Mouse (Mus musculus): ENCODE measurements around the gene Ppt2.

Gene Ppt2

DNA sequence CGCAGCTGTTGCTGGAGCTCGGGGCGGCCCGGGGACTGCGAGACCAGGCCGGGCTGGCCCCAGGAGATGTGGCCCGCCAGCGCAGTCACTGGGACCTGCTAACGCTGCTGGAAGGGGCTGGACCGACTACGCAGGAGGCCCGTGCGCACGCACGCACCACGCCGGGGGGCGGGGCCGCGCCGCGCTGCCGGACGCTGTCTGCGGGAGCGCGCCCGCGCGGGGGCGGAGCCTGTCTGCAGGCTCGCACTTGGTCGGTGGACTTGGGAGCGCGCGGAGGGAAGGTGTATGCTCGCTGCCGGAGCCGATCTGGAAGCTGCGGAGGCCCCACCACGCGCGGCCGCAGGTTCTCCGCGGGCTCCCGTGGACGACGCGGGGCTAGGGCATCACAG lies 40.9 kb downstream of the Ppt2 start:
- peak; percentile 95 for DNase-seq (ENCODE audit: low spot score)

DNA sequence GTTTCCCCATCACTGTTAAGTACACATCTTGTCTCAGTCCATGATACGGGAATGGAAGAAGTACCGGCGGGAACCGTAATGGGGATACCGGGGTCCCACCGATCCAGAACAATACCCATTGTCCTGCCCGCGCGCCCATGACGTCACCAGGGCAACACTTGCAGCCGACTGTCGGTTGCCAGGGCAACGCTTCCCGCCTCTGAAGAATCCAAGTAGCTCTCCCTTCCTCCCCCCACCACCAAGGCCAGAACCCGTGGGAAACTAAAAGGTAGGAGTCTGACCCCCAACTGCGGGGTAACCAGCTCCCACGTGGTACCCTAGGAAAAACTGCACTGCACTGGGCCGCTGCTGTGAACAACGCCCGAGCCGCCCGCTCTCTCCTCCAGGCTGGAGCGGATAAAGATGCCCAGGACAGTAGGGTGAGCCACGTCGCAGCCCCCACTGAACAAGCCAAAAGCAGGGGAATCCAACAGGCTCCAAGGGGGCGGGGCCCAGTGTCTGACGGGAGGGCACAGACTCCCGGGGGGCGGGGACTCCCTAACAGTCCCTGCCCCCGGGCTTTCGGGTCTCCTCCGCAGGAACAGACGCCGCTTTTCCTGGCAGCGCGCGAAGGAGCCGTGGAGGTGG lies 41.4 kb downstream of the Ppt2 start:
- peak; percentile 92 for DNase-seq (ENCODE audit: low spot score)

DNA sequence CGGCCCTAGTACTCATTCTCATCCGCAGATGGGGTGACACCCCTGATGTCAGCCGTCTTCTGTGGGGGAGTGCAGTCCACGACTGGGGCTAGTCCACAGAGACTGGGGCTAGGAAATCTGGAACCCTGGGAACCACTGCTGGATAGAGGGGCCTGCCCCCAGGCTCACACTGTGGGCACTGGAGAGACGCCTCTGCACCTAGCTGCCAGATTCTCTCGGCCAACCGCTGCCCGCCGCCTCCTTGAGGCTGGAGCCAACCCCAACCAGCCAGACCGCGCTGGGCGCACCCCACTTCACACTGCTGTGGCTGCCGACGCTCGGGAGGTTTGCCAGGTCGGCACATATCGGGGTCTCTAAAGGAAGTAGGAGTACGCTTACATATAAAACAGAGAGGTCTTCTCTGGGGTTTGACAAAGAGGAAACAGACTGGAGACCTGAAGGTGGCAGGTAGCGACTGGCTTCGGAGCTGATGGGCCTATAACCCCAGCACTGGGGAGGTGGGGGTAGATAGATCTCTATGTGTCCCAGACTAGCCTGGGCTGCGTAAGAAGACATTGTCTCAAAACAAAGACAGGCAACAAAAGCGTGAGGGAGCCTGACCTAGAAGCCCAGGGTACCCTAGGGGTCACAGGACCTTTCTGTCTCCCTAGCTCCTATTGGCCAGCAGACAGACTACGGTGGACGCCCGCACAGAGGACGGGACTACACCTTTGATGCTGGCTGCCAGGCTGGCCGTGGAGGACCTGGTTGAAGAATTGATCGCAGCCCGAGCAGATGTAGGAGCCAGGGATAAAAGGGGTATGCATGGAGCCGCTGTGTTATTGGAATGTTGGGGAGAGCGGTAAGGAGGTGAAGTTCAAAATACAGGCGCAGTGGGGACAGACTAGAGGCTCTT lies 42.2 kb downstream of the Ppt2 start:
- DNase-seq (ENCODE audit: low spot score): no peak

GRCm38 (mm10) chr17:34585121-34585520 lies 43.2 kb downstream of the Ppt2 start:
- DNase-seq (ENCODE audit: low spot score): no peak

DNA sequence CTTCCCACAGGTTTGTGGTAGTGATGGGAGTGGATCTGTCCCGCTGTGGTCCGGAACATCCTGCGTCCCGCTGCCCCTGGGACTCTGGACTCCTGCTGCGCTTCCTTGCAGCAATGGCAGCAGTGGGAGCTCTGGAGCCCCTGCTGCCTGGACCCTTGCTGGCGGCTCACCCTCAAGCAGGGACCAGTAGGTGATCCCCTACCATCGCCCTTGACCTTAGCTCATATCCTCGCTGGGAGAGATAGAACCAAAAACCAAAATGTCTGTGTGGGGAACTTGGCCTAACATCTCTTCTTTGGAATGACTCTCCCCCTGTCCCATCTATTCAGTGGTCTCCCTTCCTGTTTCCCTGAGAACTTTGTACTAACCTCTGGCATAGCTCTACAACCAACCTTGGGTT lies 44.5 kb downstream of the Ppt2 start:
- DNase-seq (ENCODE audit: low spot score): no peak

- no peak for DNase-seq (ENCODE audit: low spot score)
Observed at GRCm38 (mm10) chr17:34583397-34583796, 44.9 kb downstream of the Ppt2 start.

GRCm38 (mm10) chr17:34582528-34582927 lies 45.8 kb downstream of the Ppt2 start:
- no peak for DNase-seq (ENCODE audit: low spot score)

- no peak for DNase-seq (ENCODE audit: low spot score)
Observed at GRCm38 (mm10) chr17:34578070-34578469, 50.2 kb downstream of the Ppt2 start.

DNA sequence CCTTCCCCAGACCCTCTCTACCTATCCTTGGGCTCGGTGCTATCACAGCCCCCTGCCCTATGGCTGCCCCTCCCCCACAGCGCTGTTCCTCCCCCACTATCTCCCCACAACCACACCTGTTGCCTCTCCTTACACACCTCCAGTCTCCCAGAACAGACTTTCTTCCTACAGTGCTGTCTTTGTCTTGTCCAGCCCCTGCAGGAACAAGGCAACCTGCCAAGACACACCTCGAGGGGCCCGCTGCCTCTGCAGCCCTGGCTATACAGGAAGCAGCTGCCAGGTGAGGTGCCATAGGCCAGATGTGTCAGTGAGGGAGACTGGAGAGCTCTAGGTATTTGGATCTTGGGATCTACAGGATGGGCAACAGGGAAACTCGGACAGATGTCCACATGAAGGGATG lies 51.7 kb downstream of the Ppt2 start:
- DNase-seq (ENCODE audit: low spot score): no peak

- no peak for DNase-seq (ENCODE audit: low spot score)
Observed at GRCm38 (mm10) chr17:34572361-34572760, 55.9 kb downstream of the Ppt2 start.

DNA sequence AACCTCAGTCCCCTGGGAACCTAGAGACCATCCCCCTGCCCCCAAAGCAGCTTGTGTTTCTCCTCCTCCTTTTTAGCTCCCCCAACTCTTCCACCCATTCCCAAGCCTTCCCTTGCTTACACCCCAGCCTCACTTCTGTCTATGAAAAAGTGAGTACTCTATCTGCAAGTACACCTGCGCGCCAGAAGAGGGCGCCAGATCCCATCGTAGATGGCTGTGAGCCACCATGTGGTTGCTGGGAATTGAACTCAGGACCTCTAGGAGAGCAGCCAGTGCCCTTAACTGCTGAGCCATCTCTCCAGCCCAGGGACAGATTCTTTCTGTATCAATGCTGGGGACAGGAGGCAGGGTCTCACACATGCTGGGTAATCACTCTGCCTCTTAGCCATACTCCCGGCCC lies 56.4 kb downstream of the Ppt2 start:
- DNase-seq (ENCODE audit: low spot score): no peak

DNA sequence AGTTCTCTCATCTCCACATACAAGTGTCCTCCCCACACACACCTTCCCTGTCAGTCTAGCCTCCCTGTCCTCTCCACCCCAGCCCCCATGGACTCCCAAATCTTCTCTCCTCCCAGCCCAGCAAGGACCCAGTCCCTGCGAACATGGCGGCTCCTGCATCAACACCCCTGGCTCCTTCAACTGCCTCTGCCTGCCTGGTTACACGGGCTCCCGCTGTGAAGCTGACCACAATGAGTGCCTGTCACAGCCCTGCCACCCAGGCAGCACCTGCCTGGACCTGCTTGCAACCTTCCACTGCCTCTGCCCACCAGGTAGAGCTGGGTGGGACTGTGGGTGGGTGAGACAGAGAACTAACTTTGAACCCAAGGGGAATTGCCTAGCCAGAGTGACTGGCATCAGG lies 58.4 kb downstream of the Ppt2 start:
- DNase-seq (ENCODE audit: low spot score): no peak

DNA sequence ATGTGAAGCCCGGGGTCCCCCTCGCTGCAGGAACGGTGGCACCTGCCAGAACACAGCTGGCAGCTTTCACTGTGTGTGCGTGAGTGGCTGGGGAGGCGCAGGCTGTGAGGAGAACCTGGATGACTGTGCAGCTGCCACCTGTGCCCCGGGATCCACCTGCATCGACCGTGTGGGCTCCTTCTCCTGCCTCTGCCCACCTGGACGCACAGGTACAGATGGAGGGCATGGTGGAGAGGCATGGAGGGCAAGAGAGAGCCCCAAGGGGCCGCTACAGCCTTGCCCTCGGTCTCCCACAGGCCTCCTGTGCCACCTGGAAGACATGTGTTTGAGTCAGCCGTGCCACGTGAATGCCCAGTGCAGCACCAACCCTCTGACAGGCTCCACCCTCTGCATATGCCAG lies 59.9 kb downstream of the Ppt2 start:
- no peak for DNase-seq (ENCODE audit: low spot score)

DNA sequence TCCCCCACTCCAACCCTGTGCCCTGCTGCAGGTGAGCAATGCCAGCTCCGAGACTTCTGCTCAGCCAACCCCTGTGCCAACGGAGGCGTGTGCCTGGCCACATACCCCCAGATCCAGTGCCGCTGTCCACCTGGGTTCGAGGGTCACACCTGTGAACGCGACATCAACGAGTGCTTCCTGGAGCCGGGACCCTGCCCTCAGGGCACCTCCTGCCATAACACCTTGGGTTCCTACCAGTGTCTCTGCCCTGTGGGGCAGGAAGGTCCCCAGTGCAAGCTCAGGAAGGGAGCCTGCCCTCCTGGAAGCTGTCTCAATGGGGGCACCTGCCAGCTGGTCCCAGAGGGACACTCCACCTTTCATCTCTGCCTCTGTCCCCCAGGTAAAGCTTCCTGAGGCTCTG lies 61.0 kb downstream of the Ppt2 start:
- no peak for DNase-seq (ENCODE audit: low spot score)
